Mouse (Mus musculus) thymus, adult 2 months (tissue): ENCODE measurements around the gene Plgrkt. TPM values are rescaled to one million over a fixed set of nuclear protein-coding genes. Genes with fewer than 3 reads are reported as not detected.

ENCODE experiments used
- DNase-seq: peaks from one replicate; pipeline ENCODE4 v3.0.0; 2021
- H3K27ac ChIP-seq: fragments of 200-500 bp; 2 replicates; pipeline ENCODE4 v1.5.1; 2012; ENCODE audit warnings: low read length, control low read depth; ENCODE audit not compliant: control insufficient read depth, insufficient read depth
- H3K27me3 ChIP-seq: fragments of 200-500 bp; 2 replicates; pipeline ENCODE4 v1.6.1; 2012; ENCODE audit warnings: mild to moderate bottlenecking, low read length, moderate library complexity, mixed read lengths; ENCODE audit not compliant: control insufficient read depth, insufficient read depth
- H3K36me3 ChIP-seq: fragments of 200-500 bp; 2 replicates; pipeline ENCODE4 v1.6.1; 2012; ENCODE audit warnings: mild to moderate bottlenecking, low read length, moderate library complexity; ENCODE audit not compliant: control insufficient read depth, insufficient read depth
- H3K4me1 ChIP-seq: fragments of 200-500 bp; replicated peaks from 2 replicates; pipeline ENCODE4 v1.6.1; 2012; ENCODE audit warnings: low read length; ENCODE audit not compliant: control insufficient read depth, insufficient read depth
- H3K4me3 ChIP-seq: fragments of 200-500 bp; 2 replicates; pipeline ENCODE4 v1.5.1; 2012; ENCODE audit warnings: mild to moderate bottlenecking, low read length, control low read depth, moderate library complexity; ENCODE audit not compliant: control insufficient read depth, insufficient read depth
- CTCF ChIP-seq: fragments of 200-500 bp; IDR thresholded peaks from 2 replicates; pipeline ENCODE4 v1.5.1; 2012; ENCODE audit warnings: mild to moderate bottlenecking, control low read depth, low read length, moderate library complexity, borderline replicate concordance; ENCODE audit not compliant: control insufficient read depth, poor library complexity, insufficient read depth; ENCODE audit errors: extremely low read depth
- POLR2A ChIP-seq: fragments of 200-500 bp; IDR thresholded peaks from 2 replicates; pipeline ENCODE4 v1.6.1; 2012; ENCODE audit warnings: mild to moderate bottlenecking, low read length, control low read depth, moderate library complexity; ENCODE audit not compliant: control insufficient read depth, poor library complexity, insufficient read depth; ENCODE audit errors: extremely low read depth
- WGBS: fragments of 180-500 bp; shearing (Covaris S2); methylation state at CpG from one replicate; pipeline ENCODE4 v1.1.7; 2018; 5-methylcytosine and 5-hydroxymethylcytosine counted together
- polyA plus RNA-seq: library from polyadenylated mRNA; depleted of rRNA; stranded (reverse); fragments of >200 nt; gene quantifications from 2 replicates; pipeline ENCODE4 v1.2.3, GENCODE M21; 2012

Plgrkt gene
- polyA plus RNA-seq, 1 experiment, result 144 TPM

- no peak overlapping the region for H3K27ac ChIP-seq
- TF ChIP-seq CTCF (no peak), POLR2A (no peak)
- no peak overlapping the region for H3K4me3 ChIP-seq
- WGBS, result 84% methylated on average over 6 of the region's 6 CpGs
- no peak for DNase-seq
- no peaks in the 10 kb centered on the region for H3K27me3 ChIP-seq
- peaks cover 6% of the 10 kb centered on the region for H3K4me1 ChIP-seq
- H3K36me3 ChIP-seq, result peaks cover 17% of the 10 kb centered on the region
These were observed 17.8 kb upstream of the Plgrkt start for GRCm38 (mm10) chr19:29384994-29385393.

GRCm38 (mm10) chr19:29384412-29384811, 17.2 kb upstream of the Plgrkt start:
- WGBS, result 62% methylated on average over 9 of the region's 9 CpGs
- DNase-seq, result no peak
- Histone ChIP-seq H3K36me3 (peaks cover 17% of the 10 kb centered on the region), H3K4me1 (peaks cover 6% of the 10 kb centered on the region), H3K27ac (no peak overlapping the region), H3K27me3 (no peaks in the 10 kb centered on the region), H3K4me3 (no peak overlapping the region)
- TF ChIP-seq CTCF (no peak), POLR2A (no peak)

GRCm38 (mm10) chr19:29383368-29383767, 16.2 kb upstream of the Plgrkt start:
- Histone ChIP-seq H3K4me3 (no peak overlapping the region), H3K27me3 (no peaks in the 10 kb centered on the region), H3K4me1 (peaks cover 6% of the 10 kb centered on the region), H3K27ac (no peak overlapping the region), H3K36me3 (peaks cover 17% of the 10 kb centered on the region)
- 94% methylated on average over 5 of the region's 5 CpGs for WGBS
- TF ChIP-seq CTCF (no peak), POLR2A (no peak)
- no peak for DNase-seq

- no peak for TF ChIP-seq CTCF
- TF ChIP-seq POLR2A, result no peak
- Histone ChIP-seq H3K27ac (no peak overlapping the region), H3K4me1 (peaks cover 6% of the 10 kb centered on the region), H3K36me3 (peaks cover 25% of the 10 kb centered on the region), H3K4me3 (no peak overlapping the region), H3K27me3 (no peaks in the 10 kb centered on the region)
- WGBS, result 96% methylated on average over 14 of the region's 14 CpGs
- no peak for DNase-seq
These were observed 12.8 kb upstream of the Plgrkt start for GRCm38 (mm10) chr19:29379839-29380603.

GRCm38 (mm10) chr19:29376382-29376781, 9.2 kb upstream of the Plgrkt start:
- H3K27me3 ChIP-seq, result no peaks in the 10 kb centered on the region
- no peak overlapping the region for H3K4me3 ChIP-seq
- peaks cover 2% of the 10 kb centered on the region for H3K4me1 ChIP-seq
- peaks cover 23% of the 10 kb centered on the region; the same call in 1 of the 2 replicates for H3K36me3 ChIP-seq
- WGBS, result 87% methylated on average over 3 of the region's 3 CpGs
- no peak overlapping the region for H3K27ac ChIP-seq
- TF ChIP-seq CTCF (no peak), POLR2A (no peak)
- DNase-seq, result no peak

GRCm38 (mm10) chr19:29374947-29375346, 7.8 kb upstream of the Plgrkt start:
- DNase-seq, result no peak
- no peak for TF ChIP-seq POLR2A
- no peak for TF ChIP-seq CTCF
- Histone ChIP-seq H3K4me1 (peaks cover 2% of the 10 kb centered on the region), H3K27ac (no peak overlapping the region), H3K36me3 (peaks cover 18% of the 10 kb centered on the region; the same call in 1 of the 2 replicates), H3K27me3 (no peaks in the 10 kb centered on the region), H3K4me3 (no peak overlapping the region)
- 92% methylated on average over 9 of the region's 9 CpGs for WGBS
